Mouse (Mus musculus) small intestine, adult 2 months (tissue): ENCODE results near the gene Pelo. TPM values are rescaled to one million over a fixed set of nuclear protein-coding genes. Genes with fewer than 3 reads are reported as not detected.

Experiments
- H3K27ac ChIP-seq: fragments of 200-500 bp; 2 replicates; pipeline ENCODE4 v1.5.1; 2012; ENCODE audit warnings: low read depth, low read length, control low read depth, inconsistent platforms; ENCODE audit not compliant: insufficient read depth
- H3K27me3 ChIP-seq: fragments of 200-500 bp; 2 replicates; pipeline ENCODE4 v1.6.1; 2012; ENCODE audit warnings: mild to moderate bottlenecking, moderate library complexity, low read length, inconsistent platforms; ENCODE audit not compliant: control insufficient read depth, insufficient read depth
- H3K36me3 ChIP-seq: fragments of 200-500 bp; 2 replicates; pipeline ENCODE4 v1.6.1; 2012; ENCODE audit warnings: mild to moderate bottlenecking, low read length, control low read depth, inconsistent platforms; ENCODE audit not compliant: control insufficient read depth, insufficient read depth
- H3K4me1 ChIP-seq: fragments of 200-500 bp; 2 replicates; pipeline ENCODE4 v1.6.1; 2012; ENCODE audit warnings: low read length, inconsistent platforms, mixed read lengths; ENCODE audit not compliant: control insufficient read depth, insufficient read depth, insufficient read length
- H3K4me3 ChIP-seq: fragments of 200-500 bp; 2 replicates; pipeline ENCODE4 v1.5.1; 2012; ENCODE audit warnings: low read depth, mild to moderate bottlenecking, control low read depth, inconsistent platforms, low read length, moderate library complexity
- CTCF ChIP-seq: fragments of 200-500 bp; IDR thresholded peaks from 2 replicates; pipeline ENCODE4 v1.5.1; 2012; ENCODE audit warnings: low read depth, mild to moderate bottlenecking, control low read depth, inconsistent platforms, low read length, moderate library complexity, mixed read lengths; ENCODE audit not compliant: insufficient replicate concordance, insufficient read length; ENCODE audit errors: extremely low read depth
- POLR2A ChIP-seq: fragments of 200-500 bp; IDR thresholded peaks from 2 replicates; pipeline ENCODE4 v1.6.1; 2012; ENCODE audit warnings: low read depth, mild to moderate bottlenecking, control low read depth, inconsistent platforms, low read length, moderate library complexity
- WGBS: fragments of 180-500 bp; shearing (Covaris S2); methylation state at CpG from one replicate; pipeline ENCODE4 v1.1.7; 2018; 5-methylcytosine and 5-hydroxymethylcytosine counted together
- polyA plus RNA-seq: library from polyadenylated mRNA; depleted of rRNA; stranded (reverse); fragments of >200 nt; gene quantifications from 2 replicates; pipeline ENCODE4 v1.2.3, GENCODE M21; 2012

Pelo gene
- polyA plus RNA-seq, 1 experiment: 17.8 TPM

- WGBS: 77% methylated on average over 7 of the region's 7 CpGs
- Histone ChIP-seq H3K4me1 (no peaks in the 10 kb centered on the region), H3K27ac (no peak overlapping the region), H3K27me3 (no peaks in the 10 kb centered on the region), H3K36me3 (peaks cover 2% of the 10 kb centered on the region; the same call in 1 of the 2 replicates), H3K4me3 (no peak overlapping the region)
- TF ChIP-seq POLR2A: no peak
- TF ChIP-seq CTCF: no peak
Measured at GRCm38 (mm10) chr13:115082339-115082738, 7.6 kb downstream of the Pelo start.

GRCm38 (mm10) chr13:115079996-115080585 is 9.9 kb downstream of the Pelo start:
- TF ChIP-seq CTCF: no peak
- no peak for TF ChIP-seq POLR2A
- no peaks in the 10 kb centered on the region for H3K27me3 ChIP-seq
- H3K27ac ChIP-seq: no peak overlapping the region
- H3K36me3 ChIP-seq: no peaks in the 10 kb centered on the region
- 87% methylated on average over 3 of the region's 3 CpGs for WGBS
- H3K4me3 ChIP-seq: no peak overlapping the region
- H3K4me1 ChIP-seq: no peaks in the 10 kb centered on the region

DNA sequence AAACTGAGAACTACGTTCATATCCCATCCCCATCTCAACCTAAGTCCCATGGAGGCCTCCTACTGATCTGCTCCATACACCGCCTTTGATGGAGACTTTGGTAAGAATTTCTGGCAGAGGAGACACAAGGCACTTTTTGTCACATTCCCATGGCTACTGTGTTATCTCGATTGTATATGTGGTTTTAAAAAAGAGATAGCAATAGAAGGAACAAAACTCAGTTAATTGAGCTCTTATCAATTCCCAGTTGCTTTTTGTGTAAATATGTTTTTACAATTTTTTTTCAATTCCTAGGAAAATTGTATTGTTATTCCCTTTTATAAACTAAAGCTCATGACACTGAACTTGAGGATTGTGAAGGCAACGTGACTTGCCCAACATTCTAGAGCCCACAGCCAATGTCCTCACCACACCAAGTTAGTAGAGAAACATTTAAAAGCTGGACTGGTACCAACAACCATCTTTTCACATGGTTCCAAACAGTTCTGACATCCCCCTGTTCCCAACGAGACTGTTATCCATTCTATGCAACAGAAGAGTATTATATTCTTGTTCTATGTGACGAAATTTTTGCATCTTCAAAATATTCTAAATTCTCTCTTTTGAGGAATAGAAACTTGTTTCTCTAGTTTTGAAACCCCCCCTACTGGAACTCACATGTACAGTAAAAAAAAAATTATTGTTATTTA is 10.8 kb downstream of the Pelo start:
- Histone ChIP-seq H3K27me3 (no peaks in the 10 kb centered on the region), H3K36me3 (no peaks in the 10 kb centered on the region), H3K4me3 (no peak overlapping the region), H3K4me1 (no peaks in the 10 kb centered on the region; the same call in 1 of the 2 replicates), H3K27ac (no peak overlapping the region)
- no peak for TF ChIP-seq POLR2A
- WGBS: 69% methylated on average over 6 of the region's 6 CpGs

GRCm38 (mm10) chr13:115077346-115078134 is 12.4 kb downstream of the Pelo start:
- Histone ChIP-seq H3K4me3 (no peak overlapping the region), H3K4me1 (no peaks in the 10 kb centered on the region; the same call in 1 of the 2 replicates), H3K27me3 (no peaks in the 10 kb centered on the region), H3K36me3 (no peaks in the 10 kb centered on the region), H3K27ac (no peak overlapping the region)
- TF ChIP-seq CTCF (no peak), POLR2A (no peak)
- WGBS: 70% methylated on average over 9 of the region's 9 CpGs

DNA sequence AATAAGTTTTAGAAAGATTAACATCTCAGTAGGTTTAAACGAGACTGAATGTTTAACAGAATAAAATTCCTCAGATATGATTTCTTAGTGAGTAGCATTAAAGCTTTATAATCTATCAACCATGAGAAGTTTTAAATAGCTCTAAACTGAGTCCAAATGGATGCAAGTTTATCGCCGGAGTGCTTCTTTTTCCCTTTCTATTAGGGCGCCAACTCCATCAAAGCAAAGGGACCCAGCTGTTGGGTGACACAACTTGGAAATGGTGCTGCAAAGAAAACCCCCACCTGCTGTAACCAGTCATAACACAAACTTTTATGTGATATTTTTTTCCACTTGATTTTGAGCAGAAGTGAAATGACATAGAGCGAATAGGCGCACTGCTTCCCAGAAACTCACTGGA is 17.6 kb downstream of the Pelo start:
- WGBS: 87% methylated on average over 6 of the region's 6 CpGs
- H3K27ac ChIP-seq: no peak overlapping the region; the same call in 1 of the 2 replicates

GRCm38 (mm10) chr13:115071431-115071830 is 18.6 kb downstream of the Pelo start:
- Histone ChIP-seq H3K36me3 (no peaks in the 10 kb centered on the region), H3K4me3 (no peak overlapping the region), H3K27me3 (no peaks in the 10 kb centered on the region), H3K4me1 (no peaks in the 10 kb centered on the region; the same call in 1 of the 2 replicates), H3K27ac (no peak overlapping the region)
- WGBS: 92% methylated on average over 3 of the region's 3 CpGs
- TF ChIP-seq CTCF: no peak

More for the DNA sequence above, 17.6 kb downstream of the Pelo start:
- no peak for TF ChIP-seq POLR2A
- TF ChIP-seq CTCF: no peak
- Histone ChIP-seq H3K27me3 (no peaks in the 10 kb centered on the region), H3K36me3 (no peaks in the 10 kb centered on the region), H3K4me1 (no peaks in the 10 kb centered on the region; the same call in 1 of the 2 replicates), H3K4me3 (no peak overlapping the region)

DNA sequence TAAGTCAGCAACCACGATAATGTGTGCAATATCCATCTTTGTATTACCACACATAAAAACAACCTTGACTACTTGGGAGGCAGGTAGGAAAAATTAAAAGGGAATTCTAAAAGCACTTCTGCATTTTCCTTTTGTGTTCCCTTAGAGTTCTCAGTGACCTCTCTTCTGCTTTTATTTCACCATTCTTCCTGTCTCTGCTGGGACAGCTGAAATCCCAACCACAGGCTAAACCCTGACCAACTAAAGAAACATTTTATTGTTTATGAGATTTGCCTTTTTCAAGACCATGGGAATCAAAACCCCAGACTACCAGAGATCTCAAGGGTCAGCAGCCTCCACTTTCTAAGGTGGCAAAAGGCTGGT is 22.0 kb downstream of the Pelo start:
- Histone ChIP-seq H3K27ac (no peak overlapping the region), H3K4me1 (no peaks in the 10 kb centered on the region), H3K36me3 (no peaks in the 10 kb centered on the region), H3K27me3 (no peaks in the 10 kb centered on the region), H3K4me3 (no peak overlapping the region)
- no peak for TF ChIP-seq CTCF
- no peak for TF ChIP-seq POLR2A
- WGBS: 85% methylated on average over 1 of the region's 1 CpGs
